Mouse (Mus musculus): Measurements from ENCODE around the gene Zbtb8b.
"Not testable (repeated sequence)": the region's sequence is repeated elsewhere in the genome, so short reads cannot be mapped to it uniquely, and the experiment has no call there.

Zbtb8b gene

GRCm38 (mm10) chr4:129415892-129416291 is 24.8 kb downstream of the Zbtb8b start:
- no peak for DNase-seq

GRCm38 (mm10) chr4:129410991-129411390 is 29.7 kb downstream of the Zbtb8b start:
- peak in 1 of 2 experiments; percentile 16 for DNase-seq

- not testable (repeated sequence) for DNase-seq
Observed at GRCm38 (mm10) chr4:129410532-129410931, 30.1 kb downstream of the Zbtb8b start.

GRCm38 (mm10) chr4:129406447-129406846 is 34.2 kb downstream of the Zbtb8b start:
- peak; percentile 22 to 47 for DNase-seq

GRCm38 (mm10) chr4:129399813-129400212 is 40.8 kb downstream of the Zbtb8b start:
- no peak for DNase-seq

- no peak for DNase-seq
Observed at GRCm38 (mm10) chr4:129396960-129397359, 43.7 kb downstream of the Zbtb8b start.

GRCm38 (mm10) chr4:129394089-129394870 is 46.4 kb downstream of the Zbtb8b start:
- DNase-seq = no peak

GRCm38 (mm10) chr4:129390936-129391557 is 49.6 kb downstream of the Zbtb8b start:
- DNase-seq = no peak

GRCm38 (mm10) chr4:129390216-129390743 is 50.4 kb downstream of the Zbtb8b start:
- DNase-seq = no peak

GRCm38 (mm10) chr4:129388404-129388803 is 52.2 kb downstream of the Zbtb8b start:
- no peak for DNase-seq

- no peak for DNase-seq
Observed at GRCm38 (mm10) chr4:129386989-129387388, 53.7 kb downstream of the Zbtb8b start.

- DNase-seq = no peak
Observed at GRCm38 (mm10) chr4:129386269-129386946, 54.2 kb downstream of the Zbtb8b start.

- no peak for DNase-seq
Observed at GRCm38 (mm10) chr4:129385685-129386084, 55.0 kb downstream of the Zbtb8b start.

GRCm38 (mm10) chr4:129384440-129384839 is 56.2 kb downstream of the Zbtb8b start:
- no peak for DNase-seq

GRCm38 (mm10) chr4:129383586-129383985 is 57.1 kb downstream of the Zbtb8b start:
- no peak for DNase-seq

GRCm38 (mm10) chr4:129382488-129382887 is 58.2 kb downstream of the Zbtb8b start:
- DNase-seq = no peak

GRCm38 (mm10) chr4:129382029-129382428 is 58.6 kb downstream of the Zbtb8b start:
- DNase-seq = no peak

- DNase-seq = no peak
Observed at GRCm38 (mm10) chr4:129381148-129381547, 59.5 kb downstream of the Zbtb8b start.

GRCm38 (mm10) chr4:129379805-129380204 is 60.8 kb downstream of the Zbtb8b start:
- DNase-seq = no peak

GRCm38 (mm10) chr4:129377601-129378390 is 62.9 kb downstream of the Zbtb8b start, which contains the start of gene Zbtb8a:
Zbtb8a (minus strand) TSS chr4:129378116.
- peak; percentile 70 to 72 for DNase-seq

GRCm38 (mm10) chr4:129376961-129377545 is 63.6 kb downstream of the Zbtb8b start:
- peak; percentile 73 for DNase-seq

- peak in 1 of 2 experiments; percentile 27 for DNase-seq
Observed at GRCm38 (mm10) chr4:129375821-129376220, 64.8 kb downstream of the Zbtb8b start.

Measured in cerebellum, postnatal 14 days (tissue).